Mouse (Mus musculus) C2C12 (cell line): ENCODE measurements at regions not wholly inside any gene's neighbourhood (a gene's known extent, or its start where the extent isn't known, plus 50 kb on each side); places are given as distances from the start of the nearest gene placed in this dataset.

Source experiments
- CEBPB ChIP-seq: IDR thresholded peaks from one replicate; pipeline ENCODE4 v1.6.1; 2011; ENCODE audit warnings: low read depth, mild to moderate bottlenecking, control low read depth, moderate library complexity
- CTCF ChIP-seq: IDR thresholded peaks from one replicate; pipeline ENCODE4 v1.5.1; 2011; ENCODE audit not compliant: control insufficient read depth, insufficient read depth, insufficient read length
- MAX ChIP-seq: IDR thresholded peaks from one replicate; pipeline ENCODE4 v1.6.1; 2011; ENCODE audit warnings: mild to moderate bottlenecking, control low read depth
- USF1 ChIP-seq: IDR thresholded peaks from one replicate; pipeline ENCODE4 v1.6.1; 2011; ENCODE audit warnings: low read depth, mild to moderate bottlenecking, control low read depth, moderate library complexity

GRCm38 (mm10) chr2:64451614-64452317 is 353.9 kb upstream of the Fign start:
- TF ChIP-seq CTCF, result no peak
- TF ChIP-seq MAX, result no peak
- TF ChIP-seq USF1, result no peak
- TF ChIP-seq CEBPB, result no peak
